In genomic region chr19:12498321-12498720, GRCm38 (mm10) we compare ENCODE assay signal across 1 mouse cellular context.
TF ChIP-seq lines count a peak whose summit lies in the region.

No protein-coding gene starts in this region.

TF ChIP-seq in CH12.LX, 34 proteins besides CTCF, POLR2A, EP300 and RAD21:
- TF ChIP-seq KAT2A (IDR thresholded peaks at IDR 0.05; ENCODE audit: insufficient replicate concordance, low read length): no peak
- TF ChIP-seq JUN (IDR thresholded peaks at IDR 0.05; ENCODE audit: insufficient read depth, low read depth, low read length): no peak
- TF ChIP-seq UBTF (IDR thresholded peaks at IDR 0.05; ENCODE audit: low read depth, low read length): no peak
- no peak for TF ChIP-seq MAFK (IDR thresholded peaks at IDR 0.05; ENCODE audit: insufficient replicate concordance, low read length)
- no peak for TF ChIP-seq MAZ (IDR thresholded peaks at IDR 0.05; ENCODE audit: low read depth, low read length)
- no peak for TF ChIP-seq ZKSCAN1 (IDR thresholded peaks at IDR 0.05; ENCODE audit: borderline replicate concordance, low read depth, low read length)
- no peak for TF ChIP-seq MXI1 (IDR thresholded peaks at IDR 0.05; ENCODE audit: low read depth, low read length)
- TF ChIP-seq MAX (IDR thresholded peaks at IDR 0.05; ENCODE audit: low read length): no peak
- no peak for TF ChIP-seq HCFC1 (IDR thresholded peaks at IDR 0.05; ENCODE audit: low read depth, low read length)
- TF ChIP-seq ZNF384 (IDR thresholded peaks at IDR 0.05; ENCODE audit: low read depth, low read length): no peak
